Mouse (Mus musculus) CH12.LX (cell line): ENCODE measurements around the gene Lhx4.

ENCODE experiments used
- CHD1 ChIP-seq: IDR thresholded peaks from 2 replicates; pipeline ENCODE4 v1.6.1; 2012; ENCODE audit warnings: low read depth, low read length, improper control_type of control experiment, inconsistent platforms
- CTCF ChIP-seq, 2 experiments: IDR thresholded peaks in 1 of 2; conservative IDR thresholded peaks in 1 of 2; 2 replicates each; pipeline ENCODE4 v1.5.1; 2011 to 2012; ENCODE audit warnings: low read depth in 2 of 2, low read length in 2 of 2, improper control_type of control experiment in 1 of 2, inconsistent platforms in 1 of 2, mild to moderate bottlenecking in 1 of 2, moderate library complexity in 1 of 2
- EP300 ChIP-seq: IDR thresholded peaks from 2 replicates; pipeline ENCODE4 v1.6.1; 2011; ENCODE audit warnings: low read length, improper control_type of control experiment
- HCFC1 ChIP-seq: IDR thresholded peaks from 2 replicates; pipeline ENCODE4 v1.6.1; 2012; ENCODE audit warnings: low read depth, mild to moderate bottlenecking, inconsistent platforms, low read length, improper control_type of control experiment
- POLR2A ChIP-seq: IDR thresholded peaks from 2 replicates; pipeline ENCODE4 v1.6.1; 2011; ENCODE audit warnings: low read depth, mild to moderate bottlenecking, improper control_type of control experiment, low read length
- RCOR1 ChIP-seq: conservative IDR thresholded peaks from 2 replicates; pipeline ENCODE4 v1.6.1; 2012; ENCODE audit warnings: low read depth, mild to moderate bottlenecking, inconsistent platforms, low read length, improper control_type of control experiment
- SIN3A ChIP-seq: IDR thresholded peaks from 2 replicates; pipeline ENCODE4 v1.6.1; 2012; ENCODE audit warnings: low read length, improper control_type of control experiment, inconsistent platforms
- SMC3 ChIP-seq: IDR thresholded peaks from 2 replicates; pipeline ENCODE4 v1.6.1; 2011; ENCODE audit warnings: low read depth, low read length, improper control_type of control experiment
- TBP ChIP-seq: conservative IDR thresholded peaks from 2 replicates; pipeline ENCODE4 v1.6.1; 2011; ENCODE audit warnings: low read depth, low read length, improper control_type of control experiment
- USF1 ChIP-seq: IDR thresholded peaks from 2 replicates; pipeline ENCODE4 v1.6.1; 2014; ENCODE audit warnings: low read depth, mild to moderate bottlenecking, inconsistent platforms, low read length, improper control_type of control experiment
- ZMIZ1 ChIP-seq: IDR thresholded peaks from 2 replicates; pipeline ENCODE4 v1.6.1; 2012; ENCODE audit warnings: low read depth, mild to moderate bottlenecking, inconsistent platforms, low read length, improper control_type of control experiment
- ZNF384 ChIP-seq: IDR thresholded peaks from 2 replicates; pipeline ENCODE4 v1.6.1; 2012; ENCODE audit warnings: low read depth, low read length, improper control_type of control experiment, inconsistent platforms

GRCm38 (mm10) chr1:155656321-155656720, 95.2 kb downstream of the Lhx4 start:
- TF ChIP-seq POLR2A, result no peak
- no peak for TF ChIP-seq USF1
- no peak for TF ChIP-seq SIN3A
- TF ChIP-seq CTCF (conservative IDR thresholded peaks at IDR 0.05 in 1 of 2, IDR thresholded peaks at IDR 0.05 in 1 of 2; ENCODE audit: low read depth in 2 of 2, low read length in 2 of 2), result no peak
- TF ChIP-seq SMC3, result no peak
- TF ChIP-seq RCOR1, result no peak
- TF ChIP-seq ZMIZ1, result no peak
- no peak for TF ChIP-seq ZNF384
- TF ChIP-seq HCFC1, result no peak
- no peak for TF ChIP-seq EP300
- no peak for TF ChIP-seq TBP
- TF ChIP-seq CHD1, result no peak
